16 mouse cellular contexts compared by ENCODE assay signal in the genomic region with DNA sequence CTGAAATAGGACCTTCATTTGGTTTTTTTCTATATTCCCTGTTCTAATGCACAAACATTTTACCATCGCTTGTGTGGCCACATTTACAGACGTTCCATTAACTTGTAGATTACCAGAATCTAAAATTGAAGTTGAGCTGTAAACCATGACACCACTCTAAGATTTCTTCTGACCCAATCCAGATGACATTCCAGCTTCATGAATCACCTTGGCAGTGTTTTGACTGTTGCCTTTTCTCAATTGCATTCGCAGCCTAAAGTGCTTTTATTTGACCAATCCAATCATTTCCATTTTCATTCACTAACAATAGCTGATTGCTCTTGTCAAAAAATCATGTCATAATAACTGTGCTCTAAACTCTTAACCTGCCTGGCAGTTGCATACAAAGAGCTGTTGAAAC.
A peak's percentile ranks its signal among the peaks of the same experiment; 100 is the strongest.
DNase-seq lines count a peak whose midpoint lies in the region.
"Had no signal": no experiment of that assay in that cellular context is flagged by ENCODE, and none has a peak within 500 bp of the region (broad histone marks: within the 10 kb centered on the region; RNA-seq: fewer than 3 reads in every experiment).

No protein-coding gene starts in this region.

- intact Hi-C loops in heart, postnatal 10 days (cut with DNase I): no loop called here
- intact Hi-C loops in heart, postnatal 25 days (cut with DNase I): no loop called here

- DNase-seq in heart, postnatal 10 days: peak; percentile 20
- no peak for DNase-seq in heart, postnatal 25 days (ENCODE audit: low spot score)
- DNase-seq in 3T3-L1 (ENCODE audit: low read depth, low spot score): peak; percentile 94
- peak; percentile 77 for DNase-seq in NIH3T3 (ENCODE audit: low read depth)
- peak; percentile 64 for DNase-seq in fibroblast of lung, adult 2 months (ENCODE audit: low read depth)
- DNase-seq in cerebellum, postnatal 14 days: no peak
- no peak for DNase-seq in liver
- DNase-seq: adrenal gland, adult 8-10 months; adrenal gland, postnatal 36 days; cerebellum, adult 11 months; cerebellum, adult 8-10 months; cerebellum, postnatal 25 days; gastrocnemius, adult 2 months; gastrocnemius, postnatal 36 days; heart, adult 2 months; kidney, adult 18-20 months had no signal

Comparison
In these comparisons a context has a peak if more than half of its experiments do, and no peak if none do; other contexts are left out.
1. DNase-seq: peak in heart, postnatal 10 days (2 of 2), 3T3-L1 (single experiment), NIH3T3 (single experiment) and fibroblast of lung, adult 2 months (single experiment); none in heart, postnatal 25 days (single experiment), cerebellum, postnatal 14 days (0 of 2) and liver (single experiment).